Mouse (Mus musculus): ENCODE results near the gene Bnip1. TPM values are rescaled to one million over a fixed set of nuclear protein-coding genes. Genes with fewer than 3 reads are reported as not detected.

Gene Bnip1
- polyA plus RNA-seq, 1 experiment = 27.8 TPM

- no peak for TF ChIP-seq CTCF (IDR thresholded peaks at IDR 0.05; ENCODE audit: control insufficient read depth, insufficient read depth, insufficient read length)
- no peak for TF ChIP-seq CEBPB (IDR thresholded peaks at IDR 0.05; ENCODE audit: low read depth)
- TF ChIP-seq MYOG (IDR thresholded peaks at IDR 0.05; ENCODE audit: control insufficient read depth, extremely low read depth, insufficient read length) = no peak
- TF ChIP-seq MAX (IDR thresholded peaks at IDR 0.05) = no peak
- no peak for TF ChIP-seq USF1 (IDR thresholded peaks at IDR 0.05; ENCODE audit: low read depth)
- no peak for TF ChIP-seq FOSL1 (IDR thresholded peaks at IDR 0.05; ENCODE audit: insufficient read depth, low read length, poor library complexity, severe bottlenecking)
- TF ChIP-seq MYOD1 (IDR thresholded peaks at IDR 0.05; ENCODE audit: control insufficient read depth, insufficient read length, low read depth) = no peak
- H3K79me2 ChIP-seq (ENCODE audit: control insufficient read depth, insufficient read depth) = no peaks in the 10 kb centered on the region
- no peaks in the 10 kb centered on the region for H3K79me3 ChIP-seq (ENCODE audit: low read depth)
- H3ac ChIP-seq (ENCODE audit: control insufficient read depth, insufficient read length, low read depth) = no peak overlapping the region
- peaks cover 37% of the 10 kb centered on the region for H3K27me3 ChIP-seq (ENCODE audit: control insufficient read depth, insufficient read depth, insufficient read length)
- H3K4me3 ChIP-seq (ENCODE audit: insufficient read depth, poor library complexity, severe bottlenecking) = no peak overlapping the region
- no peaks in the 10 kb centered on the region for H3K36me3 ChIP-seq (ENCODE audit: control insufficient read depth, insufficient read depth)
Measured at GRCm38 (mm10) chr17:26826131-26826530, 45.3 kb downstream of the Bnip1 start.

GRCm38 (mm10) chr17:26833806-26834205, 52.9 kb downstream of the Bnip1 start:
- peaks cover 64% of the 10 kb centered on the region for H3K27me3 ChIP-seq (ENCODE audit: control insufficient read depth, insufficient read depth, insufficient read length)
- H3ac ChIP-seq (ENCODE audit: control insufficient read depth, insufficient read length, low read depth) = no peak overlapping the region
- TF ChIP-seq CEBPB (IDR thresholded peaks at IDR 0.05; ENCODE audit: low read depth) = no peak
- no peak overlapping the region for H3K4me3 ChIP-seq (ENCODE audit: insufficient read depth, poor library complexity, severe bottlenecking)
- no peaks in the 10 kb centered on the region for H3K79me3 ChIP-seq (ENCODE audit: low read depth)
- H3K79me2 ChIP-seq (ENCODE audit: control insufficient read depth, insufficient read depth) = no peaks in the 10 kb centered on the region
- no peaks in the 10 kb centered on the region for H3K36me3 ChIP-seq (ENCODE audit: control insufficient read depth, insufficient read depth)

GRCm38 (mm10) chr17:26834302-26834965, 53.6 kb downstream of the Bnip1 start:
- TF ChIP-seq FOSL1 (IDR thresholded peaks at IDR 0.05; ENCODE audit: insufficient read depth, low read length, poor library complexity, severe bottlenecking) (no peak), MAX (IDR thresholded peaks at IDR 0.05) (no peak), USF1 (IDR thresholded peaks at IDR 0.05; ENCODE audit: low read depth) (no peak), CTCF (IDR thresholded peaks at IDR 0.05; ENCODE audit: control insufficient read depth, insufficient read depth, insufficient read length) (no peak), MYOG (IDR thresholded peaks at IDR 0.05; ENCODE audit: control insufficient read depth, extremely low read depth, insufficient read length) (no peak), MYOD1 (IDR thresholded peaks at IDR 0.05; ENCODE audit: control insufficient read depth, insufficient read length, low read depth) (no peak)
- Histone ChIP-seq H3K36me3 (ENCODE audit: control insufficient read depth, insufficient read depth) (no peaks in the 10 kb centered on the region), H3K79me3 (ENCODE audit: low read depth) (no peaks in the 10 kb centered on the region), H3K4me3 (ENCODE audit: insufficient read depth, poor library complexity, severe bottlenecking) (no peak overlapping the region), H3ac (ENCODE audit: control insufficient read depth, insufficient read length, low read depth) (no peak overlapping the region), H3K79me2 (ENCODE audit: control insufficient read depth, insufficient read depth) (no peaks in the 10 kb centered on the region), H3K27me3 (ENCODE audit: control insufficient read depth, insufficient read depth, insufficient read length) (peaks cover 64% of the 10 kb centered on the region)

DNA sequence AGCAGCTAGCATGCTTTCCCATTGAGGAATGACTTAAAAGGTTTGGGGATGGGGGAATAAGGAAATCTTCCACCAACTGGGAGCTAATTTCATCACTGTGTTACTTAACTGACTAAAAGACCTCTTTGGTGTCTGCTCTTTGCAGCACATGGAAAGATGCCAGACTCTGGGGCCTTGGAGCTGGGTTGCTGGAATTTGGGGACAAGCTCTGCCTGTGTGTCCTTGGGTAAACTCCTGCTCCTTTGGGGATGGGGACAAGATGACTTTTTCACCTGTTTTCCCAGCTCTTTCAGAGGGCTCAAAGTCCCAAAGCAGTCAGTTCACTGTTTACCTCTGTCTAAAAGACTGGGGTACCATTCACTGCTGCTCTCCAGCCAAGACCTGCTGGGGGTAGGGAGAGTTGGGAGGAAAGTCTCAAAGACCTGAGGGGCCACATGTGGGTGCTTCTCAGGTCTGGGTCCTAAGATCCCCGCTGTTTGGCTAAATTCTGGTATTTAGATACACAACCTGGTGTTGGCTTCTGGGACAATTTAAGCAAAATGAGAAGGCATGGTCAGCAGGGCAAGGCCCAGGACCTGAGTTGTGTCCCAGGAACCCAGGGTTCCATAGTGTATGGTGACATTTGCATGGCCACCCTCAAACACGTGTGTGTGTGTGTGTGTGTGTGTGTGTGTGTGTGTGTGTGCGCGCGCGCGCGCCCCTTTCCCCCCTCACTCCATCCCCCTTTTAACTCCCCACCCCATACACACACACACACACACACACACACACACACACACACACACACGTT, 54.3 kb downstream of the Bnip1 start:
- no peak overlapping the region for H3ac ChIP-seq (ENCODE audit: control insufficient read depth, insufficient read length, low read depth)
- peaks cover 64% of the 10 kb centered on the region for H3K27me3 ChIP-seq (ENCODE audit: control insufficient read depth, insufficient read depth, insufficient read length)
- H3K79me2 ChIP-seq (ENCODE audit: control insufficient read depth, insufficient read depth) = no peaks in the 10 kb centered on the region
- no peaks in the 10 kb centered on the region for H3K79me3 ChIP-seq (ENCODE audit: low read depth)
- no peak overlapping the region for H3K4me3 ChIP-seq (ENCODE audit: insufficient read depth, poor library complexity, severe bottlenecking)
- no peak for TF ChIP-seq FOSL1 (IDR thresholded peaks at IDR 0.05; ENCODE audit: insufficient read depth, low read length, poor library complexity, severe bottlenecking)
- TF ChIP-seq MAX (IDR thresholded peaks at IDR 0.05) = no peak
- TF ChIP-seq MYOG (IDR thresholded peaks at IDR 0.05; ENCODE audit: control insufficient read depth, extremely low read depth, insufficient read length) = no peak
- no peak for TF ChIP-seq CEBPB (IDR thresholded peaks at IDR 0.05; ENCODE audit: low read depth)
- no peak for TF ChIP-seq MYOD1 (IDR thresholded peaks at IDR 0.05; ENCODE audit: control insufficient read depth, insufficient read length, low read depth)
- no peak for TF ChIP-seq CTCF (IDR thresholded peaks at IDR 0.05; ENCODE audit: control insufficient read depth, insufficient read depth, insufficient read length)
- TF ChIP-seq USF1 (IDR thresholded peaks at IDR 0.05; ENCODE audit: low read depth) = no peak
- no peaks in the 10 kb centered on the region for H3K36me3 ChIP-seq (ENCODE audit: control insufficient read depth, insufficient read depth)

DNA sequence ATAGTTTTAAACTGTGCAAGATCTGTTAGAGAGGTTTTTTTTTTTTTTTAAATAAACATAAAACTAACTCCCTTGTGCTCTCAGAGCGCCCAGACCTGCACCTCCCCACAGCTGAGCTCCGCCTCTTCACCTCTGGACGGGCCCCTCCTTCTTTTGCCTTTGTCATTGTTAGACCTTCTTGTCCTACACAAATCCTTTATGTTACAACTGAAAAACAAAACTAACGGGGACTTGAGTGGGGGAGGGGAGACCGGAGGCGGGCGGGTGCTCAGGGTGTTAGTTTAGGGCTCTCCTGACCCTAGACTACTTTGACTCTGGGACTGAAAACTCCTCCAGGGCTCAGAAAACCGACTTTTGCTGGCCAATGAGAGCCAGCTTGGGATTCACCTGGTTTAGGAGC, 55.1 kb downstream of the Bnip1 start:
- TF ChIP-seq CTCF (IDR thresholded peaks at IDR 0.05; ENCODE audit: control insufficient read depth, insufficient read depth, insufficient read length) (no peak), MAX (IDR thresholded peaks at IDR 0.05) (no peak), CEBPB (IDR thresholded peaks at IDR 0.05; ENCODE audit: low read depth) (no peak), USF1 (IDR thresholded peaks at IDR 0.05; ENCODE audit: low read depth) (no peak), MYOG (IDR thresholded peaks at IDR 0.05; ENCODE audit: control insufficient read depth, extremely low read depth, insufficient read length) (no peak), FOSL1 (IDR thresholded peaks at IDR 0.05; ENCODE audit: insufficient read depth, low read length, poor library complexity, severe bottlenecking) (no peak), MYOD1 (IDR thresholded peaks at IDR 0.05; ENCODE audit: control insufficient read depth, insufficient read length, low read depth) (no peak)
- Histone ChIP-seq H3K79me2 (ENCODE audit: control insufficient read depth, insufficient read depth) (no peaks in the 10 kb centered on the region), H3K4me3 (ENCODE audit: insufficient read depth, poor library complexity, severe bottlenecking) (no peak overlapping the region), H3K79me3 (ENCODE audit: low read depth) (no peaks in the 10 kb centered on the region), H3K36me3 (ENCODE audit: control insufficient read depth, insufficient read depth) (no peaks in the 10 kb centered on the region), H3ac (ENCODE audit: control insufficient read depth, insufficient read length, low read depth) (no peak overlapping the region), H3K27me3 (ENCODE audit: control insufficient read depth, insufficient read depth, insufficient read length) (peaks cover 72% of the 10 kb centered on the region)

All from C2C12 (cell line).